Mouse (Mus musculus): ENCODE measurements around the gene Prkaca.

DNA sequence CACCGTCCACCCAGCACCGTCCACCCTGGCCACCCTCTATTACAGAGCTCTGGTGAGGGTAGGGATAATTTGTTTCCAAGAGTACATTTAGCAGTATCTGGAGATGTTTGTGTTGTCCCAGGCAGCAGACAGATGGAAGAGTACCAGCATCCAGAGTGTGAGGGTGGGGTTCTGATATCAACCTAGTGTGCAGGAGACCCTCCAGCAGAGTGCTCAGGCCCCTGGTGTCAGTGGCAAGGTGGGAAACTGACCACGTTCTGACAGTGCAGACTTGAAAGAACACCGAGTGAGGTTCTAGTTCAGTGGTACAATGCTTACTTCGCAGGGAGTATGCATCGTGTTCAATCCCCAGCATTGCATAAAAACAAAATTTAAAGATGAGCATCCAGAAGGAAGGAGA lies 1.1 kb upstream of the Prkaca start:
- TF ChIP-seq CTCF (IDR thresholded peaks at IDR 0.05; ENCODE audit: extremely low read depth, insufficient read depth, low read length) (no peak), POLR2A (IDR thresholded peaks at IDR 0.05; ENCODE audit: extremely low read depth, insufficient read depth, low read length) (no peak)
